Mouse (Mus musculus) midbrain, embryonic 13.5 days (tissue): ENCODE data around the gene Aif1. TPM values are rescaled to one million over a fixed set of nuclear protein-coding genes. Genes with fewer than 3 reads are reported as not detected.

ENCODE experiments used
- ATAC-seq: fragments of 200-750 bp; cut with Nextera tagmentation; 2 replicates; pipeline ENCODE4 v1.8.0; 2017; ENCODE audit warnings: mild to moderate bottlenecking, moderate TSS enrichment, moderate library complexity
- H3K27ac ChIP-seq: fragments of 300-500 bp; sonication (generic); 2 replicates; pipeline ENCODE4 v1.5.1; 2015; ENCODE audit warnings: inconsistent platforms, mild to moderate bottlenecking, moderate library complexity
- H3K27me3 ChIP-seq: fragments of 300-500 bp; sonication (generic); 2 replicates; pipeline ENCODE4 v1.6.1; 2015; ENCODE audit warnings: mild to moderate bottlenecking, inconsistent platforms
- H3K36me3 ChIP-seq: fragments of 300-500 bp; sonication (generic); 2 replicates; pipeline ENCODE4 v1.6.1; 2015; ENCODE audit warnings: mild to moderate bottlenecking, inconsistent platforms
- H3K4me1 ChIP-seq: fragments of 300-500 bp; sonication (generic); replicated peaks from 2 replicates; pipeline ENCODE4 v1.6.1; 2015; ENCODE audit warnings: inconsistent platforms
- H3K4me2 ChIP-seq: fragments of 300-500 bp; sonication (generic); replicated peaks from 2 replicates; pipeline ENCODE4 v1.6.1; 2015; ENCODE audit warnings: moderate library complexity, mild to moderate bottlenecking, inconsistent platforms
- H3K4me3 ChIP-seq: fragments of 300-500 bp; sonication (generic); replicated peaks from 2 replicates; pipeline ENCODE4 v1.5.1; 2015; ENCODE audit warnings: mild to moderate bottlenecking, inconsistent platforms
- H3K9ac ChIP-seq: fragments of 300-500 bp; sonication (generic); replicated peaks from 2 replicates; pipeline ENCODE4 v1.6.1; 2015; ENCODE audit warnings: mild to moderate bottlenecking, inconsistent platforms
- H3K9me3 ChIP-seq: fragments of 300-500 bp; sonication (generic); 2 replicates; pipeline ENCODE4 v1.6.1; 2016; ENCODE audit warnings: mild to moderate bottlenecking, inconsistent platforms
- WGBS: fragments of 180-500 bp; shearing (Covaris S2); methylation state at CpG from one replicate; pipeline ENCODE4 v1.1.7; 2015; 5-methylcytosine and 5-hydroxymethylcytosine counted together
- polyA plus RNA-seq: library from polyadenylated mRNA; unstranded; fragments of >200 nt; fragmentation: Nextera tagmentation; extraction: Ambion mirVana; gene quantifications from 2 replicates; pipeline ENCODE4 v1.2.1, GENCODE M21; 2015

Gene Aif1
- polyA plus RNA-seq, 1 experiment from 2014 or later = 7.0 TPM

DNA sequence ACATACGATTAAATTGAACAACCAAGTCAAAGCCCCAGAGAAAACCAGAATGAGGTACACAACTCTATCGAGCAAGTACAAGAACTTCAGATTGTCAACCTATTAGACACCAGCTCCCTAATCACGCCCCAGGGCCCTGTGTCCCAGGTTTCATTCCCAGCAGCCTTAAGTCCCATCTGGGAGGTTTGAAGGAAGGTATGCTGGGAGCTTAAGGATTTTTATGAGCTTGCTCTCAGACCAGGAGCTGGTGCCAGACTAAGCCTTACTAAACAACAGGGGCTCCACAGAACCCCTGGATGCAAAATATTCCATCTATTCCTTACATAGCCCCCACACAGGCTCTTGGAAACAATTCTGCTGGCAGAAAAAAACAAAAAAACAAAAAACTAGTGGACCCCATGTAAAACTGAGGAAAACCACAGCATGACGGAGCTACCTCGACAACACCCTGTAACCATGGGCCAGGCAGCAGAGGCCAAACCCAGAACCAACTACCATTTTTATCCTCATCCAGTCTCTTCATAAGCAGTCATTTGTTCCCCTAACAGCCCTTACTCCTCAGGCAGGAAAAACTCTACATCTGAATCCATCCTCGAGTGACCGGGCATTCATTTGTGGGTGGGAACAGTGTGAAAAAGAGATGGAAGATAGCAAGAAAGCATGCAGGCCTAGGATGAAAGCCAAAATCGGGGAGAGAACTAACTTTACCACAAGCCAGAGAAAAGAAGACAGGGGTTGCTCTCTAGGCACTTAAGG, 12.4 kb downstream of the Aif1 start:
- no peak for ATAC-seq
- H3K27ac ChIP-seq = peak overlapping the region; percentile 97
- H3K4me1 ChIP-seq = peaks cover 35% of the 10 kb centered on the region
- H3K9me3 ChIP-seq = no peaks in the 10 kb centered on the region
- 10% methylated on average over 8 of the region's 8 CpGs for WGBS
- peak overlapping the region; percentile 99 for H3K4me3 ChIP-seq
- peaks cover 37% of the 10 kb centered on the region for H3K36me3 ChIP-seq
- H3K27me3 ChIP-seq = no peaks in the 10 kb centered on the region
- peak overlapping the region; percentile 100 for H3K9ac ChIP-seq
- peak overlapping the region; percentile 91 for H3K4me2 ChIP-seq

GRCm38 (mm10) chr17:35162730-35163129, 13.1 kb downstream of the Aif1 start:
- Histone ChIP-seq H3K4me3 (peak overlapping the region; percentile 99), H3K4me2 (peak overlapping the region; percentile 91), H3K9me3 (no peaks in the 10 kb centered on the region), H3K27ac (peak overlapping the region; percentile 14), H3K4me1 (peaks cover 35% of the 10 kb centered on the region), H3K36me3 (peaks cover 45% of the 10 kb centered on the region), H3K27me3 (no peaks in the 10 kb centered on the region), H3K9ac (peak overlapping the region; percentile 100)
- WGBS = 51% methylated on average over 12 of the region's 12 CpGs
- no peak for ATAC-seq

DNA sequence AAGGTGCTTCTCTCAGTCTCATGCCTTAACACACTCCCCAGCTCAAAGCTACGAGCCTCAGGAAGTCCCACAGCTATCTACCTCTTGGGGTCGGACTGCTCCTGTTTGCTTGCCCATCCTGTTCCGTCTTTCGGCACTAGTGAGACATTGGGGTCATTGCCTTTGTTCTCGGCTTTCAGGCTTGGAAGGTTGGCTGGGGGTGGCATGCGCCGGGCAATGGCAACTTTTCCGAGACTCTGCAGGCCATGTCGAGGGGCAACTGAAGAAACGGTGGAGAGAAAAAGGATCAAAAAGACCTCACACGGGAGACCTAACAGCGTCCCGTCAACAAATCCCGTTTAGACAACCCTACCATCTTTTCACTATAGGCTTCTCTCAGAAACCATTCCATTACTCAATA, 13.7 kb downstream of the Aif1 start:
- Histone ChIP-seq H3K4me1 (peaks cover 35% of the 10 kb centered on the region), H3K4me3 (peak overlapping the region; percentile 99), H3K9ac (peak overlapping the region; percentile 100), H3K4me2 (peak overlapping the region; percentile 91), H3K9me3 (no peaks in the 10 kb centered on the region), H3K36me3 (peaks cover 51% of the 10 kb centered on the region), H3K27ac (no peak overlapping the region), H3K27me3 (no peaks in the 10 kb centered on the region)
- 73% methylated on average over 14 of the region's 14 CpGs for WGBS
- ATAC-seq = no peak

DNA sequence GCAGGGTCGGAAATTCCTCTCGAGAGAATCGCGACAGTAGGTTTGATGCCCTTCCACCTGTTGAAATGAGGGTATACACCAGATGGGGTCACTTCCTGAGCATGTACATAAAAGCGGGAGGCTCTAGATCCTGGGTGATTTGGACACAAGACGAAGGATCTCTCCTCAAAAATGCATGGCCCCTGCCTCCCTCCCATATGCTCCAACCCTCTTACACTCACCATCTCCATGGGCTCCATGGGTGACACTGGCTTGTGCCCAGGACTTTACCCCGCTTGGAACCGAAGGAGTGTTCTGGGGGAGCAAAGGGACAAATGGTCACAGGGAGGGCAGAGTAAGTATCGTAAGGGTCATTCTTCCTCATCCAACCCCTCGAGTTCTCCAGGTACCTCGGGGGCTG, 14.4 kb downstream of the Aif1 start:
- Histone ChIP-seq H3K27ac (no peak overlapping the region), H3K36me3 (peaks cover 58% of the 10 kb centered on the region), H3K27me3 (no peaks in the 10 kb centered on the region), H3K9me3 (no peaks in the 10 kb centered on the region), H3K4me1 (peaks cover 33% of the 10 kb centered on the region), H3K4me2 (peak overlapping the region; percentile 91; the same call in 1 of the 2 replicates), H3K4me3 (0 out of 2 replicates have a peak overlapping the region, but pooled peaks have one; percentile 99), H3K9ac (0 out of 2 replicates have a peak overlapping the region, but pooled peaks have one; percentile 100)
- no peak for ATAC-seq
- 89% methylated on average over 11 of the region's 11 CpGs for WGBS

DNA sequence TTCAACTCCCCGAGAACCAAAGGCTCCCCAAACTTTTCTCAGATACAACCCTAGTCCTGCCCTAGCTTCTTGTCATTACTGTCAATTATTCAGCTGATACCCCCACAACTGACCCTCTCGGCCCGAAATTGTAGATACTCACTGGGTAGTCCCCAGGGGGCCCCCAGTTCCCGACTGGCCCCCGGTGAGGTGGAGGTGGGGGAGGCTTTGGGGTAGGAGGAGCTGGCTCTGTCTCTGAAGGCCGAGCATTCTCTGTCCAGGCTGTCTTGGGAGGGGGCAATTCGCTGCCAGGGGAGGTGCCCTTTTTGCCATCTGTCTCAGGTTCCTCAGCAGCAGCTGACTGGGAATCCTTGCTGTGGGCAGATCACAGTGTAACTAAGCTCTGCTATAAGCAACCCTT, 16.2 kb downstream of the Aif1 start:
- H3K27me3 ChIP-seq = no peaks in the 10 kb centered on the region
- no peak overlapping the region for H3K4me3 ChIP-seq
- H3K27ac ChIP-seq = no peak overlapping the region
- H3K36me3 ChIP-seq = peaks cover 76% of the 10 kb centered on the region
- no peak for ATAC-seq
- 85% methylated on average over 7 of the region's 7 CpGs for WGBS
- H3K4me2 ChIP-seq = no peak overlapping the region
- H3K9ac ChIP-seq = no peak overlapping the region
- H3K4me1 ChIP-seq = peaks cover 24% of the 10 kb centered on the region
- no peaks in the 10 kb centered on the region for H3K9me3 ChIP-seq

- peaks cover 82% of the 10 kb centered on the region for H3K36me3 ChIP-seq
- no peaks in the 10 kb centered on the region for H3K9me3 ChIP-seq
Observed at GRCm38 (mm10) chr17:35158850-35159593, 16.8 kb downstream of the Aif1 start.

GRCm38 (mm10) chr17:35157661-35158175, 18.1 kb downstream of the Aif1 start:
- H3K36me3 ChIP-seq = peaks cover 95% of the 10 kb centered on the region
- no peak overlapping the region for H3K4me2 ChIP-seq
- no peak overlapping the region for H3K4me3 ChIP-seq
- H3K27me3 ChIP-seq = no peaks in the 10 kb centered on the region
- H3K4me1 ChIP-seq = peaks cover 16% of the 10 kb centered on the region
- H3K9me3 ChIP-seq = no peaks in the 10 kb centered on the region
- ATAC-seq = no peak
- H3K9ac ChIP-seq = no peak overlapping the region
- 90% methylated on average over 8 of the region's 8 CpGs for WGBS
- no peak overlapping the region for H3K27ac ChIP-seq

More at GRCm38 (mm10) chr17:35158850-35159593, 16.8 kb downstream of the Aif1 start:
- Histone ChIP-seq H3K9ac (peak overlapping the region; percentile 42; the same call in 1 of the 2 replicates), H3K4me1 (peaks cover 24% of the 10 kb centered on the region), H3K4me3 (no peak overlapping the region), H3K27ac (no peak overlapping the region), H3K4me2 (no peak overlapping the region), H3K27me3 (no peaks in the 10 kb centered on the region)
- no peak for ATAC-seq
- 96% methylated on average over 16 of the region's 16 CpGs for WGBS

GRCm38 (mm10) chr17:35157254-35157653, 18.6 kb downstream of the Aif1 start:
- no peak for ATAC-seq
- peaks cover 100% of the 10 kb centered on the region for H3K36me3 ChIP-seq
- 96% methylated on average over 8 of the region's 8 CpGs for WGBS

GRCm38 (mm10) chr17:35156461-35157200, 19.2 kb downstream of the Aif1 start:
- H3K36me3 ChIP-seq = peaks cover 100% of the 10 kb centered on the region
- no peak overlapping the region for H3K9ac ChIP-seq
- no peaks in the 10 kb centered on the region for H3K9me3 ChIP-seq
- no peak overlapping the region for H3K4me3 ChIP-seq
- no peaks in the 10 kb centered on the region for H3K27me3 ChIP-seq
- H3K27ac ChIP-seq = no peak overlapping the region
- 93% methylated on average over 33 of the region's 33 CpGs for WGBS
- H3K4me1 ChIP-seq = peaks cover 6% of the 10 kb centered on the region
- H3K4me2 ChIP-seq = no peak overlapping the region
- ATAC-seq = no peak

More at GRCm38 (mm10) chr17:35157254-35157653, 18.6 kb downstream of the Aif1 start:
- H3K4me2 ChIP-seq = no peak overlapping the region
- H3K9me3 ChIP-seq = no peaks in the 10 kb centered on the region
- no peak overlapping the region for H3K27ac ChIP-seq
- H3K4me1 ChIP-seq = peaks cover 12% of the 10 kb centered on the region
- no peak overlapping the region for H3K4me3 ChIP-seq
- H3K27me3 ChIP-seq = no peaks in the 10 kb centered on the region
- H3K9ac ChIP-seq = no peak overlapping the region

GRCm38 (mm10) chr17:35155451-35155850, 20.4 kb downstream of the Aif1 start:
- Histone ChIP-seq H3K27ac (no peak overlapping the region), H3K9me3 (no peaks in the 10 kb centered on the region), H3K9ac (no peak overlapping the region), H3K4me2 (no peak overlapping the region), H3K4me1 (no peaks in the 10 kb centered on the region), H3K36me3 (peaks cover 98% of the 10 kb centered on the region), H3K27me3 (no peaks in the 10 kb centered on the region), H3K4me3 (no peak overlapping the region)
- 93% methylated on average over 12 of the region's 12 CpGs for WGBS
- ATAC-seq = no peak

DNA sequence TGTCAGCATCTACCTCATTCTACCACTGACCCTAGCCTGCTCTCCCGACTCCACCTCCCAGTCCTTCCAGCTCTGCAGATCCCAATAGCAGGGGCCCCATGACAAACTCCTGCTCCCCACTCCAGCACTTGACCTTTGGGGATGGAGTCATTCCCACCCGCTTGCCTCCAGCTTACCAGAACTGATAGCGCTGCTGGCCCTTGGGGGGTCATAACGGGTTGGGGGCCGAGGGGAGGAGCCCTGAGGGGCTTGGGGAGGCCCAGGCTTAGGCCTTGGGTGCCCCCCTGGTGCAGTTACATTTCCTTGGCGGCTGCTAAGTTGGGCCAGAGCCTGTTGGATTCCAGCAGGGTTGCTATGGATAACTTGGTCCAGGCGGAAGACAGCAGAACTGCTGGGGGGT, 21.3 kb downstream of the Aif1 start:
- Histone ChIP-seq H3K9me3 (no peaks in the 10 kb centered on the region), H3K4me2 (no peak overlapping the region), H3K4me3 (no peak overlapping the region), H3K36me3 (peaks cover 98% of the 10 kb centered on the region), H3K27me3 (no peaks in the 10 kb centered on the region), H3K4me1 (no peaks in the 10 kb centered on the region), H3K27ac (no peak overlapping the region), H3K9ac (no peak overlapping the region)
- ATAC-seq = no peak
- WGBS = 81% methylated on average over 7 of the region's 7 CpGs
